Mouse (Mus musculus): ENCODE data around the gene Phospho1. TPM values are rescaled to one million over a fixed set of nuclear protein-coding genes. Genes with fewer than 3 reads are reported as not detected.

Gene Phospho1
- polyA plus RNA-seq, 1 experiment from 2014 or later: not detected

DNA sequence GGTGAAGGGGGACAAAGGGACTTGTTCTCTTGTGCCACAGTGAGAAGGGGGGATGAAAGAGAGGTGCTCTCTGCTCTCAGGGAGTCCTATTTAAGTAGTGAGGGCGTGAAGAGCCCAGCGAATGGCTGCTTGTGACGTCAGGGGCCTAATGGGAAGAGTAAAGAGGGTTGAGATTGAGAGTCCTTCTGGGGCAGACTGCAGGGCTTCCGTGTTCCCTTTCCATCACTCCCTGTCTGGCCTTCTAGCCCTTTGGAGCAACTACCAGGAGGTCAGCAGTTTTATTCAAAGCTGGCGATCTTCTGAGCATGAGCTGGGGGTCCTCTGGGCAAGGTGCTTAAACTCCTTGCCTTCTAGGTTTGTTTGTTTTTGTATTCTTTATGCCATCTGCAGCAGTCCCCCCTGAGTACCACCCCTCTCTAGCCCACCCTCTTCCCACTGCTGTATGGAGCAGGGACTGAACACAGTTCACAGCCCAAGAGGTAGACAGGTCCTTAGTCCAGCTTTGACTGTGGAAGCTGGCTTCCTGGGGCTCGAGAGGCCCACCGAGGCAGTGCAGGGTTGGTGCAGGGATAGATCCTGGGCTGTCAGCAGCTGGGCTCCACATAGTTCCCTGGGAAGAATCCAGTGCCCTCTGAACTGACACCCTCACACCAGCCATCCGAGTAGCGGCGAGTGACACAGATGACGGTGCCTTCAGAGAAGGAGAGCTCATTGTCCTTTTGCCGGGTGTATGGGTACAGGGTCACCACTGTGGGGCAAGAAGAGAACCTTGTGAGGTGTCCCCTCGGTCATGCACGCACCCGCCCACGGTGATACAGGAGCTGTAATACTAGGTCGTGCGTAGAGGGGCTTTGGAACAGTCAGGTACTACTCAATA, 8.1 kb downstream of the Phospho1 start:
- ATAC-seq (replicated peaks; ENCODE audit: low FRiP score, low read depth) (no peak), DNase-seq (ENCODE audit: low spot score) (no peak)
- 55% methylated on average over 18 of the region's 18 CpGs for WGBS
- peaks cover 56% of the 10 kb centered on the region for H3K27me3 ChIP-seq (ENCODE audit: insufficient read depth, low read length)
- H3K4me1 ChIP-seq (replicated peaks; ENCODE audit: insufficient read depth, low read length): peaks cover 39% of the 10 kb centered on the region
- no peak overlapping the region for H3K4me3 ChIP-seq (replicated peaks; ENCODE audit: low read depth, low read length)
- H3K36me3 ChIP-seq (ENCODE audit: insufficient read depth, low read length): no peaks in the 10 kb centered on the region
- no peak overlapping the region for H3K4me2 ChIP-seq (ENCODE audit: low read length)
- no peak for TF ChIP-seq CTCF (IDR thresholded peaks at IDR 0.05; ENCODE audit: low read depth)
- H3K27ac ChIP-seq: no peak overlapping the region
- no peaks in the 10 kb centered on the region for H3K9me3 ChIP-seq (replicated peaks; ENCODE audit: low read length)
- H3K9ac ChIP-seq (ENCODE audit: low read depth, low read length): no peak overlapping the region

DNA sequence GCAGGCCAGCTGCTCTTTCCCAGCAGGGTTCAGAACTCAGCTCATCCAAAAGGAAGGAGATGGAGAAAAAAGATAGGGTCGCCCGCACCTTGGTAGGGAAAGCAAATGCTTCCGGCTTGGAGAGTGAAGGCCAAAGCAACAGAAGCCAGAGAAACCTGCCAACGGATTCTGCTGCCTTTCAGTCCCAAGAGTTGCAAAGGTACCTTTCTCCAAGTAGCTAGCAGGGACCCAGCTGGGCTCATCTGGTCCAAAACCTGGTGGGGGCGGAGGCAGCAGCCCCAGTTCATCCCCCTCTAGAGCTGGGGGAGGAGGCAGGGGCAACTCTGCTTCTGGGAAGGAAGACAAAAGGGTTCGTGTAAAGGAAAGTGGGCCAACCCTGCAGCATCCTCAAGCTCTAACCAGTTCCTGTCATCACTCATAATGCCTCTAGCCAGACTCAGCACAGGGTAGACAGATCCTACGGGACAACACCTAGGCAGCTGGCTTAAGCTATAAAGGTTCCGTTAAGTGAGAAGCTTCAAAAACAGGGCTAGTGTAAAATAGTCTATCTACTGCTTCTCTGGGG, 8.8 kb downstream of the Phospho1 start:
- 31% methylated on average over 8 of the region's 8 CpGs for WGBS
- no peak for DNase-seq (ENCODE audit: low spot score)
- H3K4me2 ChIP-seq (ENCODE audit: low read length): no peak overlapping the region

DNA sequence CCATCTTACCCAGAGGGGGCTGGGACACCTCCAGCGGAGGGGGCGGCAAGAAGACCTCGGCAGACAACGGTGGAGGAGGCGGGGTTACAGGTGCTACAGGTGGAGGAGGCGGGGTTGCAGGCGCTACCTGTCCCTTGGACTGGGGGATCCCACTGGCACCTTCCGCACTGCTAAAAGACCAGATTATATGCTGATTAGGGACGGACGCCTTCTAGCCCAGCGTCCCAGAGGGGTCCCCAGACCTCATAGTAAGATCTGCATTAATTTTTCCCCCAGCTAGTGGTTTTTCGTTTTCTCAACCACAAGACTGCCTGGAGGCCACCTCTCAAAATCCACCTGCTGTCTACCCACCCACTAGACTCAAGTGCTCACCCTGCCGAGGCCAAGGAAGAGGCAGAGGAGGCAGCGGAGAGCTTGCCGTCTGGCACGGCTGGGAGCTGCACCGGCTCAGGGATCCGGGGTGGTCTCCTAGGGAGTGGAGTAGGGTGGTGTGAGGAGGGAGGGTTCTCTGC, 9.4 kb downstream of the Phospho1 start:
- Histone ChIP-seq H3K27ac (no peak overlapping the region), H3K4me3 (replicated peaks; ENCODE audit: low read depth, low read length) (no peak overlapping the region), H3K9me3 (replicated peaks; ENCODE audit: low read length) (no peaks in the 10 kb centered on the region), H3K27me3 (ENCODE audit: insufficient read depth, low read length) (peaks cover 48% of the 10 kb centered on the region), H3K9ac (ENCODE audit: low read depth, low read length) (no peak overlapping the region), H3K4me2 (ENCODE audit: low read length) (0 out of 2 replicates have a peak overlapping the region, but pooled peaks have one; percentile 14), H3K36me3 (ENCODE audit: insufficient read depth, low read length) (no peaks in the 10 kb centered on the region), H3K4me1 (replicated peaks; ENCODE audit: insufficient read depth, low read length) (peaks cover 39% of the 10 kb centered on the region)
- WGBS: 23% methylated on average over 18 of the region's 18 CpGs
- no peak for DNase-seq (ENCODE audit: low spot score)
- ATAC-seq (replicated peaks; ENCODE audit: low FRiP score, low read depth): no peak
- TF ChIP-seq CTCF (IDR thresholded peaks at IDR 0.05; ENCODE audit: low read depth): no peak

More for the DNA sequence above, 8.8 kb downstream of the Phospho1 start:
- no peak for TF ChIP-seq CTCF (IDR thresholded peaks at IDR 0.05; ENCODE audit: low read depth)
- H3K4me3 ChIP-seq (replicated peaks; ENCODE audit: low read depth, low read length): no peak overlapping the region
- no peaks in the 10 kb centered on the region for H3K9me3 ChIP-seq (replicated peaks; ENCODE audit: low read length)
- no peaks in the 10 kb centered on the region for H3K36me3 ChIP-seq (ENCODE audit: insufficient read depth, low read length)
- no peak overlapping the region for H3K27ac ChIP-seq
- H3K4me1 ChIP-seq (replicated peaks; ENCODE audit: insufficient read depth, low read length): peaks cover 39% of the 10 kb centered on the region
- H3K9ac ChIP-seq (ENCODE audit: low read depth, low read length): no peak overlapping the region
- H3K27me3 ChIP-seq (ENCODE audit: insufficient read depth, low read length): peaks cover 54% of the 10 kb centered on the region
- no peak for ATAC-seq (replicated peaks; ENCODE audit: low FRiP score, low read depth)

DNA sequence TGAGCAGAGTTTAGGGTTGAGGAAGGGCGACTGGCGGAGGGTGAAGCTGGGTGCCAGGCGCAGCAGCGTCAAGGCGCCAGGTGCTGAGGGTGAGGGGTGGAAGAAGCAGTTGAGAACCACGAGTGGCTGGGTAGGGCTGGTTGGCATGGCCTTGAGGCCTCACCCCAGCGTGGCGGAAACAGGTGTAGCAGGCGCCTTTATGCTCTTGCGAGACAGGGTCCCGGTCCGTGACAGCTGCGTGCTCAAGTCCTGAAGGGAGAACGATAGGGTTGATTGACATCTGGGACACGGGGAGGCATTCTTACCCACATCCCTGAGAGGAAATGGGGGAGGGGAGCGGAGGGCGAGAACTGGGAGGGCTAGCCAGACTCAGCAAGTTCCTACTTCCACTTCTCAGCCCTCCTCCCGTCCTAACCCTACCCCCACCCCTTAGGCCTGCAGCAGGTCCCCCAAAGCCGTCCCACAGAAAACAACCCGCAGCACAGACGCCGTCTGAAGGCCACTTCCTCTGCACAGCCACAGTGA, 9.9 kb downstream of the Phospho1 start:
- no peaks in the 10 kb centered on the region for H3K36me3 ChIP-seq (ENCODE audit: insufficient read depth, low read length)
- ATAC-seq (replicated peaks; ENCODE audit: low FRiP score, low read depth) (no peak), DNase-seq (ENCODE audit: low spot score) (no peak)
- TF ChIP-seq CTCF (IDR thresholded peaks at IDR 0.05; ENCODE audit: low read depth): no peak
- no peak overlapping the region for H3K4me3 ChIP-seq (replicated peaks; ENCODE audit: low read depth, low read length)
- no peaks in the 10 kb centered on the region for H3K9me3 ChIP-seq (replicated peaks; ENCODE audit: low read length)
- WGBS: 8% methylated on average over 22 of the region's 22 CpGs
- no peak overlapping the region for H3K9ac ChIP-seq (ENCODE audit: low read depth, low read length)
- peaks cover 47% of the 10 kb centered on the region for H3K27me3 ChIP-seq (ENCODE audit: insufficient read depth, low read length)
- peak overlapping the region; percentile 14 for H3K4me2 ChIP-seq (ENCODE audit: low read length)
- H3K4me1 ChIP-seq (replicated peaks; ENCODE audit: insufficient read depth, low read length): peaks cover 39% of the 10 kb centered on the region
- H3K27ac ChIP-seq: no peak overlapping the region

DNA sequence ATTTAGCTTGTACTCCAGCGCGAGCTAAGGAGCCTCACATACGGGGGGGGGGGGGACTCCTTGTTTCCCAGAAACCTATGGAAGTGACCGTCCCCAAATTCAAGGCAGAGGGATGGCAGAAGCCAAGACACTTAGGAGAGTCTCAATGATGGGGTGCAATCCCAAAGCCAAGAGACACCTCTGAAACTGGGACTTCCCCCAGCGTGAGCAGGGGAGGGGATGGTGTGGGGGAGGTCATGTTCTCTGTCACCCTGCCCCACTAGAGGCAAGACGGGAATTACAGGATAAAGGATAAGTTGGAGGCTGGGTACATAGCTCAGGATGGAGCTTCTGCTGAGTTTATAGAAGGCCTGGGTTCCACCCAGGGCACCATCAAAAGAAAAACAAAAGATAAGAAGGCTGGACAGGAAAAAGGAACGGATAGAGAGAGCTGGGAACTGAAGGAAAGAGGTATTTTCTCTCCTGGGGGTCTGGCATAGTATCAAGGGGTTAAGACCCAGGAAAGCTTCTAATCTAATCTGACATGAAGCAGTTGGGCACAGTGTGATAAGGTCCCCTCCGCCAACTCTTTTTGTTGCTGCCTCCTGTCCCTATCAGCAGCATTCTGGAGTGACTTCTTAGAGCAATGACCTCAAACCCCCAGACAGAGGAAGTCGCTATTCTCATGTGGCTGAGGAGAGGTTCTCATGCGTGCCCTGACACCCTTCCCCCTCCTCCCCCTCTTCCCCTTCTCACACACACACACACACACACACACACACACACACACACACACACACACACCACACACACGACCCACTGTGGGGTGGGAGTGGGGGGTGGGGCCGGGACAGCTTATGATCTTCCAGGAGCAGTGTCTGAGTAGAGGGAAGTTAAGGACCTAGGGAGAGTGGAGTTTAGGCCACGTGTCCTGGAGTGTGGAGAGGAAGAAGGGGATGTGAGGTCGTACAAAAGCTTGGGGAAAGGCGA, 10.7 kb downstream of the Phospho1 start:
- Histone ChIP-seq H3K9me3 (replicated peaks; ENCODE audit: low read length) (no peaks in the 10 kb centered on the region), H3K4me2 (ENCODE audit: low read length) (peak overlapping the region; percentile 14; the same call in 1 of the 2 replicates), H3K9ac (ENCODE audit: low read depth, low read length) (no peak overlapping the region), H3K4me1 (replicated peaks; ENCODE audit: insufficient read depth, low read length) (peaks cover 38% of the 10 kb centered on the region), H3K27ac (no peak overlapping the region; the same call in 1 of the 2 replicates), H3K27me3 (ENCODE audit: insufficient read depth, low read length) (peaks cover 39% of the 10 kb centered on the region), H3K36me3 (ENCODE audit: insufficient read depth, low read length) (no peaks in the 10 kb centered on the region), H3K4me3 (replicated peaks; ENCODE audit: low read depth, low read length) (no peak overlapping the region)
- no peak for DNase-seq (ENCODE audit: low spot score)
- WGBS: 17% methylated on average over 15 of the region's 15 CpGs
- TF ChIP-seq CTCF (IDR thresholded peaks at IDR 0.05; ENCODE audit: low read depth): no peak
- no peak for ATAC-seq (replicated peaks; ENCODE audit: low FRiP score, low read depth)
